Mouse (Mus musculus): Measurements from ENCODE around the gene Ly75. TPM values are rescaled to one million over a fixed set of nuclear protein-coding genes. Genes with fewer than 3 reads are reported as not detected.

Ly75 gene
- polyA plus RNA-seq, 3 experiments from 2014 or later = 12.4 to 15.1 (median 12.6) TPM

DNA sequence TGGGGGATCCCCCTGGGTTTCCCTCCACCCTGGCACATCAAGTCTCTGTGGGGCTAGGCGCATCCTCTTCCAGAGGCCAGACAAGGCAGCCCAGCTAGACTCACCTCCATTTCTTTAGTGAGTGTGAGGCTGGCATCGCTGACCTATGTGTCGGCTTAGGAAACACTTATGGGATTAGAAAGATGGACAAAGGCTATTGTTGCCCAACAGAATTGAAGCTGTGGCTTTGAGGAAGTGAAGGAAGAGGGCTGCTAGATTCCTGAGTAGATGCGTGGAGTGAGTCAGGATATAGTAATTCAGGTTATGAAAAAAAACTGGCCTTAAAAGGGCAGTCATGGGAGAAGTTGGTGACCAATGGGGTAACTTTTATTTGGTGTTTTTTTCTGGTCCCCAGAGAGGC, 13.6 kb downstream of the Ly75 start:
- ATAC-seq = no peak

GRCm38 (mm10) chr2:60367871-60368270, 15.2 kb downstream of the Ly75 start:
- no peak for ATAC-seq

DNA sequence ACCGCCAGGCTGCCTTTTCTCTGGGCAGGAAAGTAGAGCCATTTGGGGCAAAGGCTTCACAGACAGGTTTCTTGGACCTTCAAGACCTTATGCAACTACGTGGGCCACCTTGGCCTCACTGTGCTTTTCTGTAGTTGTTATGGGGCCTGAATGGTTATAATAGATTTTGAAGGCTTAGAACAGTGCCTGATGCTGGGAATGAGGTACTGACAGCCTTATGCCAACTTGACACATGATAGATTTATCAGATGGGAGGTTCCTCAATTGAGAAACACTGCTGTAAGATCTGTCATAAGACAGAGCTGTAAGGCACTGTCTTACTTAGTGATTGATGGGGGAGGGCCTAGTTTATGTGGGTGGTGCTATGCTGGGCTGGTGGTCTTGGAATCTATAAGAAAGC, 15.9 kb downstream of the Ly75 start:
- ATAC-seq = no peak

DNA sequence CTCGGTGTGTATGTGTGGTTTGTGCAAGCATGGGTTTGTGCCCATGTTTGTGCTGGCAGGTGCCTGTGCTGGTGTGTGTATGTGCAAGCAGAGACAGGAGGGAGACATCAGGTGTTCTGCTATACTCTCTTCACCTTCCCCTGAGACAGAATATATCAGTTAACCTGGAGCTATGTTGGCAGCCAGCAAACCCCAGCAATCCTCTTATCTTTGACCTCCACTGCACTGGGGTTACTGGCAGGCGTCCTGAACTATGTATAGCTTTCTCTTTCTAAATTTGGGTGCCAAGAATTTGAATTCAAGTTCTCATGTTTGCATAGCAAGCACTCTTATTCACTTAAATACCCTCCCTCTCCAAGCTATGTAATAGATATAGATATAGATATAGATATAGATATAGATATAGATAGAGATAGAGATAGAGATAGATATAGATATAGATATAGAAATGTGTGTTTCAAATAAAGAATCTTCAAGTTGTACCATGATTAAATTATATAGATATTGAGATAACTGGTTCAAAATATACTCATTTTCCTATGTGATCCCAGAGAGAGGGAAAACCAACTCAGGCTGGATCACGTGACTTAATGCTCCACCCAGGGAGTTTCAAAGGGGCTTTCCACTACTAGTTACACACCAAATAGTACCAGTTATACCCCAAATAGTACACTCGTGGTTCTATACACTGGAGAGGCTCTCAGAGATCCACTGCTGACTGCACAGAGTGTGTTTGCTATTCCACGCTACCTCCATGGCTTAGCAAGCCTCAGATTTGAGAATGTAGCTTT, 17.1 kb downstream of the Ly75 start:
- no peak for ATAC-seq

GRCm38 (mm10) chr2:60365138-60365775, 17.8 kb downstream of the Ly75 start:
- no peak for ATAC-seq

- no peak for ATAC-seq
These were observed 21.0 kb downstream of the Ly75 start for GRCm38 (mm10) chr2:60362146-60362545.

DNA sequence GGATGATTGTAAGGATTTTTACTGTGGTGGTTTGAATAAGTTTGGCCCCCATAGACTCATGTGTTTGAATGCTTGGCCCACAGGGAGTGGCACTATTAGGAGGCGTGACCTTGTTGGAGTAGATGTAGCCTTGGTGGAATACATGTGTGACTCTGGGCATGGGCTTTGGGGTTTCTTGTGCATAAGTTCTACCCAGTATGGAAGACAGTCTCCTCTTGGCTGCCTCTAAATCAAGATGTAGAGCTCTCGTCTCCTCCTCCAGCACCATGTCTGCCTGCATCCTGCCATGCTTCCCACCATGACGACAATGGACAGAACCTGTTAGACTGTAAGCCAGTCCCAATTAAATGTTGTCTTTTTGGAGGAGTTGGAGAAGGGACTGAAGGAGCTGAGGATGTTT, 23.3 kb downstream of the Ly75 start:
- ATAC-seq = no peak

- ATAC-seq = no peak
These were observed 27.8 kb downstream of the Ly75 start for GRCm38 (mm10) chr2:60355388-60355683.

- ATAC-seq = no peak
These were observed 28.3 kb downstream of the Ly75 start for GRCm38 (mm10) chr2:60354541-60355387.

GRCm38 (mm10) chr2:60352296-60352695, 30.8 kb downstream of the Ly75 start:
- no peak for ATAC-seq

DNA sequence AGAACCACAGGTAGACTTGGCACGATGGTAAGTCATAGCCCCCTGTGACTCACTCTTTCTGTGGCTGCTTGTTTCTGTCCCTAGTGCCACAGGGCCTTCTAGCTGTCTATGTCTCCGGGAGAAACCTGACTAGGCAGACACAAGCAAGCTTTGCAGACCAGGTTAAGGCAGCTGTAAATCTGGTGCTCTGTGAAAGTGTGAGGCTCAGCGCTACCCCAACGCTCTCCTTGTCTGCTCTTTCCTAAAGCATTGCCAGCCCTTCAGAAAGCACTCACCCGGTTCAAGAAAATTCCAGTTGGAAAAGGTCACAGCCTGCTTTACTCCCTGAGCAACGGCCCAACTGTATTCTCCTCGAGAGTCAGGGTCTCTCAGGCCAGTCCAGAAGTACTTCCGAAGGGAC, 31.3 kb downstream of the Ly75 start:
- ATAC-seq = no peak

- no peak for ATAC-seq
These were observed 35.2 kb downstream of the Ly75 start for GRCm38 (mm10) chr2:60347875-60348274.

- no peak for ATAC-seq
These were observed 36.6 kb downstream of the Ly75 start for GRCm38 (mm10) chr2:60346531-60346930.

GRCm38 (mm10) chr2:60345717-60346116, 37.4 kb downstream of the Ly75 start:
- ATAC-seq = no peak

DNA sequence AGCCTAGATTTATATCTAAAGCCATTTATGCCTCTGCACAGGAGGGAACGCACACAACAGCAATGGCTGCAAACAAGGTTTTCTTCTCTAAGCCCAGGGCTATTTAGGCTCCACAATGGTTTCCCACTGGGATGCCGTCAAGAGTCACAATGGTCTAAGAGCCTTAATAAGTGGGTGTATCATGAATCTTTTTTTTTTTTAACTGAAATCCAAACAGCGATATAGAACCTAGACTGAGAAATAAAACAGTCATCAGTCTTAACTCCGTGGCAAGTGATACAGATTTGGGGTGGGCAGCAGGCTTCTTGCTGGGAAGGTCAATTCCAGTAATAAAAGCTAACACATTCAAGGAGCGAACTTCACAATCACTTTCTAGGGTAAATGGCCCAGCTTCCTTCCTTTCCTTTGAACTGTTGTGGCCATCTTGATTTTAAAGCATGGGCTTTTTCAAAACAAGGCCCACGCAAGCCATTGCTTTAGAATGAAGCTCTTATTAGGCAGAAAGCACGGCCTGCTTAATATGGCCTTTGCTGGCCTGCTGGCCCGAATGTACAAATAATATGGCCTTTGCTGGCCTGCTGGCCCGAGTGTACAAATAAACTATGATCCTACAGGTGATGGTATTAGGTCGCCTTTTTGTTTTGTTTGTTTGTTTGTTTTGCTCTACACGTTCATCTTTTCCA, 39.4 kb downstream of the Ly75 start:
- ATAC-seq = no peak

DNA sequence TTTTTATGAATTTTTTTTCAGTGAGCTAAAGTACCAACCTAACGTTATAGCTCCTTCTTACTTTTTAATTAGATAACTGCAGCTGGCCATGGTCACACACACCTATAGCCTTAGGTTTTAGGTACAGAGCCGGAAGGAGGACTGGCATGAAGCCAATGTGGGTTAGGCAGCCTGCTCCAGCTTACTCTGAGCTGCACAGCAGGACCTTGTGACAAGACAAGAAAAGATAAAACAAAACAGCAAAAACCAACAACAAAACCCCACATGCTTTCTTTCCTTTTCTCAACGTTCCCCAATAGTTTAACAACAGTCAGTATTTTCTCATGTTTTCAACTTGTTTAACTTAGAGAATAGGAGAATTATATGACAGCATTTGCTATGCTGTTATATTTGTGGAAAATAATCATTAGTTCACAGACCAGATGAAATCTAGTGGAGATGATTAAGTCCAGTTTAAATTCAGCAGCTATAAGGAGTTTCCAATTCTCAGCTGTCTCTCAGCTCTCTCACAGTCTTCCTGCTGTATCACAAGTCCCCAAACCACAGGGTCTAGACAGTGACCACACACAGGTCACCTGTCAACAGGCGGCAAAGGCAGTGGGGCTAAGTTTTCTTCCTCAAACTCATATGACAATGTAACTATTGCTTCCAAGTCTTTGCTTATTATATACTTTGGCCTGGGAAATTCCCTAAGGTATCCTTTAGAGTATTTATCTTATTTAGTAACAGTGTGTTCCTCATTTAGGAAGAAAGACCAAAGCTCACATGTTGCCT, 40.8 kb downstream of the Ly75 start:
- ATAC-seq = no peak

GRCm38 (mm10) chr2:60337937-60338336, 45.2 kb downstream of the Ly75 start:
- no peak for ATAC-seq

- ATAC-seq = peak; percentile 25
These were observed 54.5 kb downstream of the Ly75 start for GRCm38 (mm10) chr2:60328641-60329040.

- ATAC-seq = no peak
These were observed 55.5 kb downstream of the Ly75 start for GRCm38 (mm10) chr2:60327581-60327980.

DNA sequence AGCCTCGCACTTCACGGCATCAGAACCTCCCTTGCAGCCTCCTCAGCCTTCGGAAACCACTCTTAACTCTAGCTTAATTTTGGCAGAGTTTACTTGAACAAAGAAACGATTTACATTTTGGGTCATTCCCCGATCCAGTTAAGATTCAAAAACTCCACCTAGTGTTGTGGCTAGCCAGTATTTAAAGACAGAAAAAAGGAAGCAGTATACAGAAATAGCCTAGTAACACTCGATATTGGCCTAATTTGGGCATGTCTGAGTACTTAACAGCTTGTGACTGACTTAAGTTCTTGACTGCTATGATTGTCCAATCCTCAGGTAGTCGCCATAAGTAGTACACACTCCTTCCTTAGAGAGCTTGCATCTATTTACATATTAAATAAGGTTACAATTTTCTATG, 56.2 kb downstream of the Ly75 start:
- ATAC-seq = no peak

- peak; percentile 90 for ATAC-seq
These were observed 59.7 kb downstream of the Ly75 start for GRCm38 (mm10) chr2:60323411-60323810.

GRCm38 (mm10) chr2:60322031-60322726, 60.9 kb downstream of the Ly75 start:
- no peak for ATAC-seq

Data from inflammation-experienced regulatory T-cells, adult 6 months (primary cell).